Mouse (Mus musculus): ENCODE data around the gene Ccl9. TPM values are rescaled to one million over a fixed set of nuclear protein-coding genes. Genes with fewer than 3 reads are reported as not detected.

Ccl9 gene
- polyA plus RNA-seq, 1 experiment from 2014 or later = 1.1 TPM

GRCm38 (mm10) chr11:83536831-83537230 is 41.6 kb downstream of the Ccl9 start:
- no peaks in the 10 kb centered on the region for H3K27me3 ChIP-seq (ENCODE audit: control insufficient read depth, insufficient read depth, low read depth, low read length)
- no peak overlapping the region for H3K27ac ChIP-seq (ENCODE audit: low read length)
- H3K4me3 ChIP-seq (ENCODE audit: low read depth, low read length) = no peak overlapping the region
- H3K36me3 ChIP-seq (ENCODE audit: control insufficient read depth, insufficient read depth, low read length) = no peaks in the 10 kb centered on the region
- no peak for ATAC-seq
- 86% methylated on average over 3 of the region's 3 CpGs for WGBS
- no peaks in the 10 kb centered on the region for H3K9me3 ChIP-seq (replicated peaks; ENCODE audit: control insufficient read depth, low read length, poor library complexity, severe bottlenecking)
- H3K9ac ChIP-seq (ENCODE audit: low read depth, low read length) = no peak overlapping the region
- H3K4me2 ChIP-seq (ENCODE audit: low read length) = no peak overlapping the region
- H3K4me1 ChIP-seq (ENCODE audit: control insufficient read depth, insufficient read depth, low read length) = no peaks in the 10 kb centered on the region

GRCm38 (mm10) chr11:83534609-83535423 is 43.6 kb downstream of the Ccl9 start:
- Histone ChIP-seq H3K36me3 (ENCODE audit: control insufficient read depth, insufficient read depth, low read length) (no peaks in the 10 kb centered on the region), H3K4me1 (ENCODE audit: control insufficient read depth, insufficient read depth, low read length) (no peaks in the 10 kb centered on the region), H3K9ac (ENCODE audit: low read depth, low read length) (no peak overlapping the region), H3K27ac (ENCODE audit: low read length) (no peak overlapping the region), H3K27me3 (ENCODE audit: control insufficient read depth, insufficient read depth, low read depth, low read length) (no peaks in the 10 kb centered on the region), H3K4me3 (ENCODE audit: low read depth, low read length) (no peak overlapping the region), H3K4me2 (ENCODE audit: low read length) (peak overlapping the region; percentile 19; the same call in 1 of the 2 replicates), H3K9me3 (replicated peaks; ENCODE audit: control insufficient read depth, low read length, poor library complexity, severe bottlenecking) (no peaks in the 10 kb centered on the region)
- ATAC-seq = no peak
- 55% methylated on average over 13 of the region's 13 CpGs for WGBS

GRCm38 (mm10) chr11:83534143-83534542 is 44.3 kb downstream of the Ccl9 start:
- 83% methylated on average over 8 of the region's 8 CpGs for WGBS
- no peak overlapping the region for H3K4me3 ChIP-seq (ENCODE audit: low read depth, low read length)
- no peak overlapping the region for H3K4me2 ChIP-seq (ENCODE audit: low read length)
- no peak overlapping the region for H3K27ac ChIP-seq (ENCODE audit: low read length)
- H3K9me3 ChIP-seq (replicated peaks; ENCODE audit: control insufficient read depth, low read length, poor library complexity, severe bottlenecking) = no peaks in the 10 kb centered on the region
- ATAC-seq = no peak
- H3K9ac ChIP-seq (ENCODE audit: low read depth, low read length) = no peak overlapping the region
- no peaks in the 10 kb centered on the region for H3K36me3 ChIP-seq (ENCODE audit: control insufficient read depth, insufficient read depth, low read length)
- H3K27me3 ChIP-seq (ENCODE audit: control insufficient read depth, insufficient read depth, low read depth, low read length) = no peaks in the 10 kb centered on the region
- H3K4me1 ChIP-seq (ENCODE audit: control insufficient read depth, insufficient read depth, low read length) = no peaks in the 10 kb centered on the region

GRCm38 (mm10) chr11:83533192-83533591 is 45.2 kb downstream of the Ccl9 start:
- no peak for ATAC-seq
- Histone ChIP-seq H3K9me3 (replicated peaks; ENCODE audit: control insufficient read depth, low read length, poor library complexity, severe bottlenecking) (no peaks in the 10 kb centered on the region), H3K27ac (ENCODE audit: low read length) (no peak overlapping the region), H3K27me3 (ENCODE audit: control insufficient read depth, insufficient read depth, low read depth, low read length) (no peaks in the 10 kb centered on the region), H3K4me2 (ENCODE audit: low read length) (no peak overlapping the region), H3K9ac (ENCODE audit: low read depth, low read length) (no peak overlapping the region), H3K4me1 (ENCODE audit: control insufficient read depth, insufficient read depth, low read length) (no peaks in the 10 kb centered on the region), H3K36me3 (ENCODE audit: control insufficient read depth, insufficient read depth, low read length) (no peaks in the 10 kb centered on the region), H3K4me3 (ENCODE audit: low read depth, low read length) (no peak overlapping the region)
- 89% methylated on average over 1 of the region's 1 CpGs for WGBS

- no peaks in the 10 kb centered on the region; the same call in 1 of the 2 replicates for H3K36me3 ChIP-seq (ENCODE audit: control insufficient read depth, insufficient read depth, low read length)
- 87% methylated on average over 5 of the region's 5 CpGs for WGBS
- H3K27ac ChIP-seq (ENCODE audit: low read length) = no peak within 1 kb of the TSS
- no peak within 1 kb of the TSS for H3K4me3 ChIP-seq (ENCODE audit: low read depth, low read length)
- H3K27me3 ChIP-seq (ENCODE audit: control insufficient read depth, insufficient read depth, low read depth, low read length) = no peaks in the 10 kb centered on the region
- H3K9me3 ChIP-seq (replicated peaks; ENCODE audit: control insufficient read depth, low read length, poor library complexity, severe bottlenecking) = no peaks in the 10 kb centered on the region
- H3K9ac ChIP-seq (ENCODE audit: low read depth, low read length) = no peak within 1 kb of the TSS
- ATAC-seq = no peak
- no peak within 1 kb of the TSS for H3K4me2 ChIP-seq (ENCODE audit: low read length)
- no peaks in the 10 kb centered on the region for H3K4me1 ChIP-seq (ENCODE audit: control insufficient read depth, insufficient read depth, low read length)
Observed at GRCm38 (mm10) chr11:83530360-83530759, 48.1 kb downstream of the Ccl9 start, which contains the start of gene Ccl5. TSS of gene Ccl5 (minus strand) at chr11:83530518.

GRCm38 (mm10) chr11:83529024-83529423 is 49.4 kb downstream of the Ccl9 start:
- Histone ChIP-seq H3K4me2 (ENCODE audit: low read length) (no peak overlapping the region), H3K4me3 (ENCODE audit: low read depth, low read length) (no peak overlapping the region), H3K36me3 (ENCODE audit: control insufficient read depth, insufficient read depth, low read length) (no peaks in the 10 kb centered on the region; the same call in 1 of the 2 replicates), H3K4me1 (ENCODE audit: control insufficient read depth, insufficient read depth, low read length) (no peaks in the 10 kb centered on the region), H3K9me3 (replicated peaks; ENCODE audit: control insufficient read depth, low read length, poor library complexity, severe bottlenecking) (no peaks in the 10 kb centered on the region), H3K27ac (ENCODE audit: low read length) (no peak overlapping the region), H3K27me3 (ENCODE audit: control insufficient read depth, insufficient read depth, low read depth, low read length) (no peaks in the 10 kb centered on the region), H3K9ac (ENCODE audit: low read depth, low read length) (no peak overlapping the region)
- no peak for ATAC-seq
- 72% methylated on average over 12 of the region's 12 CpGs for WGBS

Other genes with a start within 250 kb of the Ccl9 start
- 32.9 and 38.2 TPM in 2 replicates for gene Rasl10b, start 169.5 kb downstream of the Ccl9 start, polyA plus RNA-seq (2015; fragmentation: Nextera tagmentation; extraction: Ambion mirVana)
- 0.44 and 0.61 TPM in 2 replicates for gene Gas2l2, start 149.2 kb downstream of the Ccl9 start, polyA plus RNA-seq (2015; fragmentation: Nextera tagmentation; extraction: Ambion mirVana)
- 0.57 and 0.64 TPM in 2 replicates for gene 1700020L24Rik, start 141.0 kb downstream of the Ccl9 start, polyA plus RNA-seq (2015; fragmentation: Nextera tagmentation; extraction: Ambion mirVana)
- 2.6 and 2.7 TPM in 2 replicates for gene Mmp28, start 115.6 kb downstream of the Ccl9 start, polyA plus RNA-seq (2015; fragmentation: Nextera tagmentation; extraction: Ambion mirVana)
- 10.9 and 13.0 TPM in 2 replicates for gene Taf15, start 105.5 kb downstream of the Ccl9 start, polyA plus RNA-seq (2015; fragmentation: Nextera tagmentation; extraction: Ambion mirVana)
- not detected in 2 replicates for gene Heatr9, start 56.5 kb downstream of the Ccl9 start, polyA plus RNA-seq (2015; fragmentation: Nextera tagmentation; extraction: Ambion mirVana)
- gene Ccl5, start 48.1 kb downstream of the Ccl9 start, polyA plus RNA-seq (2015; fragmentation: Nextera tagmentation; extraction: Ambion mirVana) = not detected in 2 replicates
- 0.88 and 2.0 TPM in 2 replicates for gene Ccl6, start 14.5 kb upstream of the Ccl9 start, polyA plus RNA-seq (2015; fragmentation: Nextera tagmentation; extraction: Ambion mirVana)
- gene Rpl9-ps1, start 67.0 kb upstream of the Ccl9 start, polyA plus RNA-seq (2015; fragmentation: Nextera tagmentation; extraction: Ambion mirVana) = not detected in 2 replicates
- gene Ccl3, start 70.7 kb upstream of the Ccl9 start, polyA plus RNA-seq (2015; fragmentation: Nextera tagmentation; extraction: Ambion mirVana) = 0.75 and 1.5 TPM in 2 replicates
- 0.30 and 0.57 TPM in 2 replicates for gene Ccl4, start 83.9 kb upstream of the Ccl9 start, polyA plus RNA-seq (2015; fragmentation: Nextera tagmentation; extraction: Ambion mirVana)
- not detected in 2 replicates for gene Wfdc17, start 125.4 kb upstream of the Ccl9 start, polyA plus RNA-seq (2015; fragmentation: Nextera tagmentation; extraction: Ambion mirVana)
- not detected in 2 replicates for gene Wfdc18, start 130.4 kb upstream of the Ccl9 start, polyA plus RNA-seq (2015; fragmentation: Nextera tagmentation; extraction: Ambion mirVana)
- not detected in 2 replicates for gene Wfdc21, start 168.3 kb upstream of the Ccl9 start, polyA plus RNA-seq (2015; fragmentation: Nextera tagmentation; extraction: Ambion mirVana)
- 32.2 and 37.6 TPM in 2 replicates for gene Heatr6, start 175.1 kb upstream of the Ccl9 start, polyA plus RNA-seq (2015; fragmentation: Nextera tagmentation; extraction: Ambion mirVana)